Mouse (Mus musculus) right cerebral cortex, postnatal 25 days (tissue): Measurements from ENCODE around the gene Fam178b.
"Not testable (repeated sequence)": the region's sequence is repeated elsewhere in the genome, so short reads cannot be mapped to it uniquely, and the experiment has no call there.

Source experiments
- DNase-seq: peaks from one replicate; pipeline ENCODE4 v3.0.0; 2022

Gene Fam178b

DNA sequence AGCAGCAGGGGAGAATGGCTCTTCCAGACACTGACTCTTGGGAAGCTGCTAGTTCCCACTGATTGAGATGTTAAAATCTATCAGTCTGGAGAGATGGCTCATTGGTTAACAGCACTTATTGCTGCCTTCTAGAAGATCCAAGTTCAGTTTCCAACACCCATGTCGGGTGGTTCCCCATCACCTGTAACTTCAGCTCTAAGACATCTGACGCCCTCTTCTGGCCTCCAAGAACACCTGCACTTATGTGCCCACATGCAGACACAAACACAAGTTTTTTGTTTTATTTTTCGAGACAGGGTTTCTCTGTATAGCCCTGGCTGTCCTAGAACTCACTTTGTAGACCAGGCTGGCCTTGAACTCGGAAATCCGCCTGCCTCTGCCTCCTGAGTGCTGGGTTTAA lies 67.0 kb downstream of the Fam178b start:
- DNase-seq: not testable (repeated sequence)

DNA sequence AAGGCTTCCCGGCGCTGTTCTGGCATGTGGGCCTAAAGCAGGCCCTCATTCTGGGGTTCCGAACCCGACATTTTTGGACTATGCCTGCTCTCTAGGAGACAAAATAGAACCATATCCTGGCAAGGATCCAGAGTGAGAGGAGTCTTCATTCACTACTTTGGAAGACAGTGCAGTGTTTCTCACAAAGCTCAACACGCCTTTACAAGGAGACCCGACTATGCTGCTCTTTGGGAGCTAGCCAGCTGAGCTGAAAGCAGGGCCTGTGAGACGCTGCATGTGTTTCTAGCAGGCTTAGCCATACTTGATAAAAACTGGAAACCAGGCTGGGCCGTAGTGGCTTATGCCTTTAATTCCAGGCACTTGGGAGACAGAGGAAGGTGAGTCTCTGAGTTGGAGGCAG lies 67.8 kb downstream of the Fam178b start:
- DNase-seq: no peak

DNA sequence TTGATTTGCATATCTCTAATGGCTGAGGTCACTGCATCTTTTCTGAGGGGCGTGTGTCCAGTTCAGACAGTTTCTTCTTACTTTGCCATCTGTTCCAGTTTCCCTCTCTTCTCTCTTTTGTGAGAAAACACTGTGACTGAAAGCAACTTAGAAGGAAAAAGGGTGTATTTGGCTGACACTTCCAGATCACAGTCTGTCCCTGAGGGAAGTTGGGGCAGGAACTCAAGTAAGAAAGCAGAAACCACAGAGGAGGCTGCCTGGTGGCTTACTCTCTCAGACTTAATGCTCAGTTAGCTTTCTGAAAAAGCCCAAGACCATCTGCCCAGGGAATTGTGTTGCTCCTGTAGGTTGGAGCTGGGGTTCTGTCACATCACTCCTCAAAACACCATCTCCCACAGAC lies 68.4 kb downstream of the Fam178b start:
- no peak for DNase-seq

DNA sequence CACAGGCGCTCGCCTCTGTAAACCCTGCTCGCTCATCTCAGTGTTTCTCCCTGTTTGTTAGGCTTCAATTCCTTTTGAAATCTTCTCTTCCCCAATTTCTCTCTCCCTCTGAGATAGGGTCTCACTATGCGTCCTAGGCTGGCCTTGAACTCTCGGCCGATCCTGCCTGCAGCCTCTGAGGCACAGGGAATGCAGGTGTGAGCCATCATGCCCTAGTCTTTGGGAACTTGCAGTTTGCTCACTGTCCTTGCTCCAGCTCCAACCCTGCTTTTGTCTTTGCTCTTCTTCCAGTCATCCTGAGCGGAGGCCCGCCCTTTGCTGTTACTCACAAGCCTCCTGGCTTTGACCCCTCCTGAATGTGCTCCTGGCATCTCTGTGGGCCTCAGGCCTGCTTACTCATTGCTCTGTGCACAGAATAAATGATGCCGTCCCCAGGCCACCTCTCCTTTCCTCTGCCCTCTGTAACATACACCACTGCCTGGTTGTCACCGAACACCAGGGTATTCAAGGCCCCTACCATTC lies 69.5 kb downstream of the Fam178b start:
- no peak for DNase-seq

DNA sequence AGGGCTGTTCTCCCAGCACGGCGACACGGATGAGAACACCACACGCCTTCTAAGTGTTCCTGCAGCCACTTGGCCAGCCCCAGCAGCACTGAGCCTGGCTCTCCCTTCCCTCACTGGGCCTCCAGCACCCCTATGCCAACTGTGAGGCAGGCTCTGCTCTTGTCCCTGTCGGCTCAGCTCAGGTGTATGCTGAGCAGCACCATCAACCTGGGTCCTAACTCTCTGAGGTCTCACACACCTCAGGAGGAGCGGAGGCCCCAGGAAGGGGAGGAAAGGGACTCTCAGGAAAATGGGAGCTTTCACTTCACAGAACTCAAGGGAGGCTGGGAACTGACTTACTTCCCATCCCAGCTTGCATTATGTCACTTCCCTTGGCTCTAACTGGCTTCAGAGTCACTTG lies 70.6 kb downstream of the Fam178b start:
- DNase-seq: no peak

DNA sequence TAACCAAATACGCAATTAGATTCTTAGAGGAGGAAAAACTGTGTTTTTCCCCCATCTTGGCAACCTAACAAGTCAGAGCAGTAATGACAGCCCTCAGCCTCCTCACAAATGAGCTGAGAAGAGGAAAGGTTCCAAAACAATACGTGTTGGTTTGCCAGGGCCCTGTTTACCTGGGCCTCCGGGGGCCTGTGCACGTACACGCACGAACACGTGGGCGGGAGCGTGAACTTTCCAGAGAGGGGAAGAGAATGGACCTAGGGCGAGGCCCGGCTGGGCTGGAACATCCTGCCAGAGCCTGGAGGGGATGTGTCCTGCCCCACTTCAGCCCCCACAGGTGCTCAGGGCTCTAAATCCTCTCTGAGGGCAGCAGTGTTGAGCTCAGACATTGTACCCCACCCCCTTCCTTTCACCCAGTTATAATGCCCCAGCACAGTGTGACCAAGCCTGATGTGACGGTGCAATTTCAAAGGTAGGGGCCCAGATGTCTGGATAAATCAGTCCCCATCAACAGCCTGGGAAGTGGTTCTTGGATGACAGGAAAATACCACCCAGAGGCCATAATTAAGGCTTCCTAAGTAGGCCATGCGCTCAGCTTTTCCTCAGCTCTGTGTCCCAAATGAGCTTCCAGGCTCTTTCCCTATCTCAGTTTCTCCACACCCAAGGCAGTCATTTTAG lies 71.4 kb downstream of the Fam178b start:
- DNase-seq: no peak

DNA sequence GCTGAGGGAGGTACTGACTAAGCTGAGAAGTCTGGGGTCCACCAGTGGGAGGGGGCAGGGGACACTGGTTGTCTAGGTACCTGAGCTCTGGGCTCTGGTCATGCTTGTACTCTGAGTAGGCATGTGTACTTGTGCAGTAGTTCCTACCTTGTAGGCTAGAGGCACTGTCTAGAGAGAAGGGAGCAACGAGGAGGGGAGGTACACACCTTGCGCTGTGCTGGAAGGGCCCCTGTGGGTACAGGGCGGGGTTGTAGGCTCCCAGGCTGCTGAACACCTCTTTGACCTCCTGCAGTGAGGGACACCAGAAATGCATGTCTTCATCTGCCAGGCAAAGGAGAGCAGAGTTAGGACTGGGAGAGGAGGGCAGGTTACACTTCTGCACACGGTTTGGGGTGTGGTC lies 74.8 kb downstream of the Fam178b start:
- DNase-seq: no peak

DNA sequence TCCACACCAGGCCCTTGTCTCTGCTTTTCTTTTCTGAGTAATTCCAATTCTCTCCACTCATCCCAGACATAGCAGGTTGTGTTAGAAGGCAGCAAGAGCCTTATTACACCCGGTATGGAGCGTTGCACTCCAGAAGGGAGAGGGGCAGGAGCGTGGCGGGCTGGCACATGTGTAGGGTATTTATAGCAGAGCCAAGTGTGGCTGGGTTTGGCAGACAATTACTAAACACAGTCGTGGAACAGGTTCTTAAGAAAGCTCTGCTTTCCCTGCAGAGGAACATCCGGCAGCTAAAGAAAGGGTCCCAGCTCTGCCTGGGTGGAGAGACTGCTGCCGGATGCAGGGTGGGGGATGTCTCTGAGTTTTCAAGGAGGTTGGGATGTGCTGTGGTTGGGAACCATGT lies 76.0 kb downstream of the Fam178b start:
- peak; percentile 71 for DNase-seq

DNA sequence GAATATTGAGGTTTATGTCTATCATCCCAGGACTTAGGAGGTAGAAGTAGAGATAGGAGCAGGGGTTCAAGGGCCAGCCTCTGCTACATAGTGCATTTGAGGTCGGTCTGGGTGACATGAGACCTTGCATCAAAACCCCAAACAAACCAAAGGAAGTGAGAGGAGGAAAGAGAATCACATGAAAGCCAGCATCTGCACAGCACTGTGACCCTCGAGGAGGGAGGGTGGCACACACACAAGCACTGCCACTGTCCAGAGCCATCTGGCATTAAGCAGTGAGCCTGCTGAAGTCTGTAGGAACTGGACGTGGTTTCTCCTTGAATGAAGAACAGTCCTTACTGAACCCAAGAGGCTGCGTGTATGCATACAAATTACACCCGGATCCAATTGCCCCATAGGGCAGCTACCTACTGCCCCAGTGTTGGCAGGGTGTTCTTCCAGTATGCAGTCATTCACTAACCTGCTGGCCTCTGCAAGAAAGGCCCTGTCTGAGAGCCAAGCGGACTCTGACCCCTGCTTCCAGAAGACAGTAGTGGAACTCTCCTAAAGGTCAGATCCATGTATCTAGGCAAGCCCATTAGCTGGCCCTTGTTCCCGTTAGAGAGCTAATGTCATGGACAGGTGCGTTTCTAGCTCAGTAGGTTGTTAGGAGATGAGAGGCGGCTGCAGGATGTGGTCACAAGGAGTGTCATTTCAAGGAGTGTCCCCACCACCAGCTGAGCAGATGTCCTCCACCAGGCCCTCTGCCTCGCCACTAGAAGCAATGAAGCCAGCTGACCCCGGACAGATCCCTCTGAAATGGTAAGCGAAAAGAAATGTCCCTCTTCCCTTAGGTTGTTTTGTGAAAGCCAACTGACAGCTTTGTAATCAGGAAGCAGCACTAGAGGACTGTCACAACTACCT lies 78.5 kb downstream of the Fam178b start:
- DNase-seq: no peak

DNA sequence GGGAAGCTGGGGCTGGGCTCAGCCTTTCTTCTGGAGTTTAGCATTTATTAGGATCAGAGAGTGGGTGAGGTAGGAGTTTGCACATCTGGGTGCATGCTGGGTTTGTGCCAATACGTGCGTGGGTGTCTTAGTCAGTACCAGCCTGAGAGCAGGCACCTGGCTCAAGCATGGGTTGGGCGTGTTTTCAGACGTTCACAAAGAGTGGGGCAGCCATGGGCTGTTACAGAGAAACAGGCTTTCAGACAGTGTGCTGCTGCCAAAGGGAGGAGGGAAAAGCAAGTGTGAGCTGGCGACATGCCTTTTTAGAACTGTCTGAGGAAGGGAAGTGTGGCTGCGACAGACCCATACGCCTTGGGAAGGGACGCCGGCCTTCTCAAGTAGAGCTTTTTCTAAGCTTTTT lies 79.6 kb downstream of the Fam178b start:
- DNase-seq: peak; percentile 55

DNA sequence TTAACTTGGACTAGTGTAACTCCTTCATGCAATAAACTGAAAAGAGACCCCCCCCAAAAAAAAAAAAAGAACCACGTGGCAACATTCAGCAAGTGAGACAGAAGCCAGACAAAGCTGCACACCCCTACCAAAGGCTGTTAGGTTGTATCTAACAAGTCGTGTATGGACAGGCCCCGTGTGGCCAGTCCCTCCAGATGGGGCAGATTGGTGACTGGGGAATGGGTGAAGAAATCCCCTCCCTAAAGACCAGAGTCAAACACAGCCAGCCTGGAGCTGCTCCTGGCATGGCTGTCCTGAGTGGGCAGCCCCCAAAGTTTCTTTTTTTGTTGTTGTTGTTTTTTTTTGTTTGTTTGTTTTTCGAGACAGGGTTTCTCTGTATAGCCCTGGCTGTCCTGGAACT lies 80.7 kb downstream of the Fam178b start:
- no peak for DNase-seq

DNA sequence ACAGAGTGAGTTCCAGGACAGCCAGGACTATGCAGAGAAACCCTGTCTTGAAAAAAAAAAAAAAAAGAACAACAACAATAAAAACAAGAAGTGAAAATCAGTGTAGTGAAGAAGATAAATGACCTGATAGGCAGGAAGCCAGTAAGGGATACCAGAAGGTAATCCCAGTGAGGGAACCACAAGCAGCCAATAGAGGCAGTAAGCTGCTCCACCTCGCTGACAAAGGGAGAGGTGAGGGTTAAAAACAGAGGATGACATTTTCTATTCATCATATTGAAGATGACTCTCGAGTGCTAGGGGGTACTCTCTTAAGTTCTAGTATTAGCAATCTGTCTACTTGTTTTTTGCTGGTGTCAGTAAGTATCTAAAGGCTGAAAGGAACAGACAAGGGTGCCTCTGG lies 84.6 kb downstream of the Fam178b start:
- no peak for DNase-seq

DNA sequence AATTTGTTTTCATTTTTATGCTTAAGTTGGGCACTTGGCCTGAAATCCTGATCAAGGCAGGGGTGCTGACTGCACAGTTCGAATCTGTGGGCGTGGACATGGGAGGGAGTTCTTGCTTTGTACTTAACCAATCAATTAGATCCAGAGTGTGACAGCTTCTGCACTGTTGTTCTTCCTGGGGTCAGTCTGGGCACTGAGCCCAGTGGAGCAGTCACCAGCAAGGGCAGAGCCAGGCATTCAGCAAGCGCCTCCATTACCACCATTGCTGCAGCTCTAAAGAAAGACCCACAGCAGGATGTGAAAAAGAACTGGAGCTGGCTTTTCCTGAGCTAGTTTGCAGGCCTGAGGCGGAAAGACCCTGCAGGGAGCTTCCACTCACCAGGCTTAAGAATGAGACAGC lies 86.9 kb downstream of the Fam178b start:
- DNase-seq: no peak

DNA sequence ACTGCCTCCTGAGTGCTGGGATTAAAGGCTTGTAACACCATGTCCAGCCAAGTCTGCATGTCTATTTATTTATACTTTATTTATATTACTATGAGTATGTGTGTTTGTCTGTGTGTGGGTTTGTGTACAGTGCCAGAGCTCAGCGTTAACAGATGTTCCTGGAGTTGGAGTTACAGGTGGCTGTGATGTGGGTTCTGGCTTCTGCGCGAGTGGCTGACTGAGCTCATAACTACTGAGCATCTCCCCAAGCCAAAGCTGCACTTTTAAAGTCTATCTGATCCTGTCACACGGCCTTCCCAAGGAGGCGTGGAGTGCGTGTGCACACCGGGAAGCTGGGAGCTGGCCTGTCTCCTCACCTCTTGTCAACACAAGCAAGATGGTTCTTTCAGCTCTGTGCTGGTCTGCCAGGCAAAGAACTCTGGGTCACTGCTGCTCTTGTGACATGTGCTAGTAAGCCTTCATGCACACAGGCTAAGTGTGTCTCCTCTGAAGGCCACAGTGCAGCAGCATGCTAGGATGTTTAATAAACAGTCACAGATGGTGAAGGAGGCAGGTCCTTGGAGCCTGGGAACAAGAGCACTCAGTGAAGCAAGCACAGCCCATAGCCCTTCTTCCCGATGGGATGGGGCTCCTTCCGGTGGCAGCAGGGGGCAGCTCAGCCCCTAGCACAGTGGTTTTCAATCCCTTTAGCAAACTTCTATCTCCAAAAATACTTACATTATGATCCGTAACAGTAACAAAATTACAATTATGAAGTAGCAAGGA lies 87.6 kb downstream of the Fam178b start:
- DNase-seq: no peak

DNA sequence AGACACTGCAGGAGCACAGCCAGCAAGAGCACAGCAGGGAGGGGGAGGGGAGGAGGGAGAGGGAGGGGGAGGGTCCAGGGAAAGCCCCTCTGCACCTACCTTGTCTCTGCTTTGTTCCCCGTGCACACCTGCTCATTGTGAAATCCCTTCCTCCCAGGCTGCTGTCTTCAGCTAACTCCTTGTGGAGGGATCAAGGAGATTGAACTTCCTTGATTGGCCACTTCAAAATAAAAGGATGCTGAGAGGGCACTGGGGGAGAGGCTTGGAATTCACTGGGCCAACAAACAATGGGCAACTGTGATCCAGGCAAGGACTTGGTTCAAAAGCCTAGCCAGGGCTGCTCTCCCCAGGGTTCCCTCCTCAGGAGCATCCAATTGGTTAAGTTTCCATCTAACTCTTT lies 89.9 kb downstream of the Fam178b start:
- DNase-seq: no peak

DNA sequence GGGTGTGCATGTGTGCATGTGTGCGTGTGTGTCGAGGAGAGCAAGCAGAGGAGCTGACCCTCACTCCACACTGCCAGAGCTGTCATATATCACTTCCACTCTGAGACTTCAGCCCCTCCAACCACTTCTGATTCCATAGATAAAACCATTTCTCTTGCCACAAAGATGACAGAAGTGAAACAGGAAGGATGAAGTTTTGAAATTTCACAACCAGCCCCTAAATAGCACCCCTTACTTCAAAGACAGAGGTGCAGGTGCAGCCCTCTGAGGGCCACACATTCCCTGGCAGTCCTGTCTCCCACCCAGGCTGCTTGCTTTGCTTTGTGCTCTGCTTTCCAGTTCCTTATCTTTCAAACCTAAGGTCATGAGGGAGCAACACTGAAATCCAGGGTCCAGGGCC lies 91.6 kb downstream of the Fam178b start:
- no peak for DNase-seq

DNA sequence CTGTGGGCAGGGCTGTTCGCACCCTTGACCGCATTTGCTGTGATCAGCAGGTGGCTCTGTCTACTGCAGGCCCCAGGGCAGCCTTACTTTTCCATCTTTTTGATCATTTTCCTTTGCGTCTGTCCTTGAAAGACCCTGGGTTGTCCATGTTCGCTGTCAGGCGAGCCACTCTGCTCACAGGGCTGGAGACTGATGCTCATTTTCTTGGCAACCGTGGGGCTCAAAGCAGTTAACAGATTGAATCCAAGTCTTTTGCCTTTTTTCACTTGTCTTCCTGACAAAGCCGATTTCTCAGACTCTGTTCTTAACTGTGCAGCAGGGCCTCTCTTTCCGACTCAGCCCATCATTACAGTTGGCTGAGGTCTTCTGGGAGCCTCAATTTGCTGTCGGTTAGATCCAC lies 92.3 kb downstream of the Fam178b start:
- DNase-seq: no peak

DNA sequence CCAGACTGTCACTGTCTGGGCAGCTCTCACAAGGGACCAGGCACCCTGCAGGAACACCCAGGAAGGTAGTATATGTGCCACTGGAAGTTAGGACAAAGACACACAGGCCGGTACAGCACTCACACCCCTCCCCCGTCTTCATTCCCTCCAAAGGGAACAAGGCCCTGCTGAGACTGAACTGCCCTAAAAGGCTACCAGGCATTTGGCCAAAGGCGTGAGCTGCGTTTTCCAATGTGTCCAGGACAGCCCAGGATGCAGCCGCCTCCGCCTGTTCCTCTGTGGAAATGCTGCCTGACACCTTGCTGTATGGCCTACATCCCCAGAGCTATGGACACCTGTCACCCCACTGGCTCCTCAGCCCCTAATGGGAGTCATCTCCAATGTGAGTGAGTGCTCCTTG lies 93.5 kb downstream of the Fam178b start:
- no peak for DNase-seq

DNA sequence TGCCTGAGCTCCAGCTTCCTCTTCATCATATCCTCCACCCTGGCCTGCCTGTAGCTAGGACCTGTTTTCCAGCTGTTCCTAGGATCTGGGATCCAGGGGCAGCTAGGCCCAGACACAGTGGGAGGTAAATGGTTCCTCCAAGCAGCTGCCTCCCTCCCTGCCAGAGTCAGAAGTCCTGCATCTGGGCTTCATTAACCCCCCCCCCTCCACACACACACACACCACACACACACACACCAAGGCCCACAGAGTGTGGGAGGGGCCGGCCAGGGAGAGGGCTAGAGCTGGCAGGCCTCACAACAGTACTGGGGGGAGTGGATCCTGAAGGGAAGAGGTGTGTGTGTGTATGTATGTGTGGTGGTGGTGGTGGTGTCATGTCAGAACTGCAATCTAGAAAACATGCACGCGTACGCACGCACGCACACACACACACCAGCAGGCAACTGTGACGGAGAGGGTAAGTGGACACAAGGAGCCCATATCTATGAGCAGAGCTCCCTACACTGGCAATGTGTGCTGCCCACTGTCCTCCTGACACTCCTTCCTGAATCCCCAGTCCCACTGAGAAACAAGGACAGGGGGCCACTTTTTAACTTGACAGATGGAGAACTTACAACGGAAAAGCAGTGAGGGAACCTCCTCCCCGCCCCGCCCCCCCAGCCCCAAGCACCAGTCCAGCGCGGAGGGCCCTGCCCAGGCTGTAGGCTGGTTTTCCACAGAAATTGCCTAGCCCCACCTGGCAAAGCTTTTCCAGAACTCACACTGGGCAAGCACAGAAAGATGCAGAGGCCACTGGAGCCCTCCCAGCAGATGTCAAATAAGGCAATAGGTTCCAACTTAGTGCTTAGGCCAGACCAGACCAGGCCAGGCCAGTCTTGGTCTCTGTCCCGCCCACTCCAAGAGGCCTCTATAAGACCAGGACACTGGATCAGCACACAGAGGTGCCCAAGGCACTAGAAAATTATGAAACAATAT lies 94.2 kb downstream of the Fam178b start:
- DNase-seq: no peak

DNA sequence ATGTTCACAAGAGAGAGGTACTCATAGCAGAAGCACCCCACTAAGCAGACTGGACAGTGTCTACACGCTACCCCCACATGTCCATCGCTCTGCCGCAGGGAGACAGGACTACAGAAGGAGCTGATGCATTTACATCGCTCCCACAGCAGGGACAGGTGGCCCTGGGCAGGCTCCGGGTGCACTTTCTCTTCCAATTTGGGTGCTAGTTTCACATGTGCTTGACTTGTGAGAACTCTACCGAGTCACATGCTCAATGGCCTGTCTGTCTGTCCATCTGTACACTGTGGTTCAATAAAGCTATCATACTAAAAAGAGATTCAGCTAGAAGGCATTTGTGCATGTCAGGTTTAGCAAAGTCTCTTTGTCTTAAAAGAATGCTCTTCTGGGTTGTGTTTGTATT lies 95.1 kb downstream of the Fam178b start:
- no peak for DNase-seq

DNA sequence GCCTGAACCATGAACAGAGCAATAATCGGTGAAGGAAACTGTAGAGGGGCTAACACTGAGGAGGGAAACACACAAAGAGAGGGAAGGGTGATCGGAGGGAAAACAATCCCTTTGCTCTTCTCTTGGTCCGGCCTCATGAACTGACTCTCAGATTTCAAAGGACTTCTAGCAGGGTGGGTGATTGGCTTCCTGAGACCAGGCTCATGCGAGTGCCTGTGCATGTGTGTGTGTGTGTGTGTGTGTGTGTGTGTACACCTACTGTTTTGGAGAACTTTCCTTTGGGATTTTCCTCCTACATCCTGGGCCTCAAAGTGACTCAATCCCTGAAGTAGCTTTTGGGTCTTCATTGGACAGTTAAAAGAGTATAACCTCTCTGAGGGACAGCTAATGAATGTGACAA lies 96.7 kb downstream of the Fam178b start:
- no peak for DNase-seq

DNA sequence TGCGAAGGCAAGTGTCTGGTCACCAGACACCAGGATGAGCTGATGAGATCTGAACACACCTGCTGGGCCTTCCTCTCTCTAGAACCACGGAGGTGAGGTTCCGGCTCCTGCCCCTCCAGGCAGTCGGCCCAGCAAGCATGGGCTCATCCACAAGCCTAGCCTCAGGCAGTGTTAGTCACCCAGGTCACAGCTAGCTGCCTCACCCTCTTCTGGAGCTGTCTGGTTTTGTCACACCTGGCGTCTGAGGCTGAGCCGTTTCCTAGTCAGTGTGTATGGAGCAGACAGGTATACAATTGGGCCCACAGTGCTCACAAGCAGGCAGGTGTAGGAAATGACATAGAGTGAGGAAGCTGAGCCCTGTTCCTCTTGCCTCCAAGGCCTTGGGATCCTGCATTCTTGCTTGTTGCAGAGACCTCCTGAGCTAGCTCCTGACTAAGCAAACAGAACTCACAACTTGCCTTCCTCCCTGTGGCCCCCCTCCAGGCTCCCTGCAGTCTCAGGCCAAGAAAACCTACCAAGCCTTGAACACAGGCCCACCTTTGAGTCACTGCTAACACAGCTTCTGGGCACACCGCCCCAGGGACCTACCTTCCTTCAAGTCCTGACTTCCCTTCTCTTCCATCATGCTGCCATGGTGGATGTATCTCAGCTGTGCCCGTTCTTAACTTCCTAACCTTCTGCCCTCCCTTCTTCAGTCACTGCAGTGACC lies 99.4 kb downstream of the Fam178b start:
- no peak for DNase-seq
